Mouse (Mus musculus): ENCODE data around the gene Nipa2.

DNA sequence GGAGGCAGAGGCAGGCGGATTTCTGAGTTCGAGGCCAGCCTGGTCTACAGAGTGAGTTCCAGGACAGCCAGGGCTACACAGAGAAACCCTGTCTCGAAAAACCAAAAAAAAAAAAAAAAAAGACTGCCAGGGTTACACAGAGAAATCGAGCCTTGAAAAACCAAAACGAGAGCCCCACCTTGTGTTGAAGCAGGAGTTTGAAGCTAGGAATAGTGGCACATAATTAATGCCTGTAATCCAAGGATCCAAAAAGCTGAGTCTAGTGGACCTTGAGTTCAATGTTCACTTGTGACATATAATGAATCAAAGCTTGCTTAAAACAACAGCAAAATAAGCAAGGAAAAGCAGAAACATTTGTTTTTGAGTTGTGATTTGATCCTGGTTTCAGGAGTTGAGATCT is 58.5 kb downstream of the Nipa2 start:
- no peak for TF ChIP-seq CEBPB (IDR thresholded peaks at IDR 0.05; ENCODE audit: insufficient read depth, poor library complexity, severe bottlenecking)
- no peak for TF ChIP-seq MAX (IDR thresholded peaks at IDR 0.05; ENCODE audit: low read depth)
- no peak for TF ChIP-seq POLR2A (IDR thresholded peaks at IDR 0.05; ENCODE audit: insufficient read length, low read depth)
- TF ChIP-seq MYOD1 (IDR thresholded peaks at IDR 0.05; ENCODE audit: control insufficient read depth in 1 of 3, insufficient read length in 2 of 3, low read depth in 2 of 3), result no peak
- TF ChIP-seq TCF3 (IDR thresholded peaks at IDR 0.05; ENCODE audit: insufficient read length, low read depth), result no peak
- no peak for TF ChIP-seq SRF (IDR thresholded peaks at IDR 0.05; ENCODE audit: control insufficient read depth, insufficient read length, low read depth)
- no peak for TF ChIP-seq TCF12 (IDR thresholded peaks at IDR 0.05; ENCODE audit: insufficient read depth, poor library complexity, severe bottlenecking)
- TF ChIP-seq MYOG (IDR thresholded peaks at IDR 0.05; ENCODE audit: control insufficient read depth in 1 of 3, insufficient read depth in 1 of 3, insufficient read length in 2 of 3, low read depth in 2 of 3), result no peak
- no peak for TF ChIP-seq E2F4 (IDR thresholded peaks at IDR 0.05; ENCODE audit: insufficient read depth)
- no peak for TF ChIP-seq USF1 (IDR thresholded peaks at IDR 0.05; ENCODE audit: low read depth)
